Mouse (Mus musculus) liver, embryonic 13.5 days (tissue): Measurements from ENCODE around the gene Ppp1r18. TPM values are rescaled to one million over a fixed set of nuclear protein-coding genes. Genes with fewer than 3 reads are reported as not detected.

Experiments used
- ATAC-seq: fragments of 200-750 bp; cut with Nextera tagmentation; 2 replicates; pipeline ENCODE4 v1.8.0; 2017; ENCODE audit warnings: low read depth, mild to moderate bottlenecking, moderate number of reproducible peaks, moderate library complexity
- DNase-seq: peaks from one replicate; pipeline ENCODE4 v3.0.0; 2022
- H3K27ac ChIP-seq: fragments of 300-500 bp; sonication (generic); 2 replicates; pipeline ENCODE4 v1.5.1; 2015; ENCODE audit warnings: moderate library complexity, mild to moderate bottlenecking, inconsistent platforms
- H3K27me3 ChIP-seq: fragments of 300-500 bp; sonication (generic); 2 replicates; pipeline ENCODE4 v1.6.1; 2015; ENCODE audit warnings: mild to moderate bottlenecking, inconsistent platforms
- H3K36me3 ChIP-seq: fragments of 300-500 bp; sonication (generic); 2 replicates; pipeline ENCODE4 v1.6.1; 2015; ENCODE audit warnings: mild to moderate bottlenecking, inconsistent platforms
- H3K4me1 ChIP-seq: fragments of 300-500 bp; sonication (generic); replicated peaks from 2 replicates; pipeline ENCODE4 v1.6.1; 2015; ENCODE audit warnings: inconsistent platforms
- H3K4me2 ChIP-seq: fragments of 300-500 bp; sonication (generic); 2 replicates; pipeline ENCODE4 v1.6.1; 2015; ENCODE audit warnings: inconsistent platforms, mild to moderate bottlenecking, moderate library complexity
- H3K4me3 ChIP-seq: fragments of 300-500 bp; sonication (generic); replicated peaks from 2 replicates; pipeline ENCODE4 v1.5.1; 2015; ENCODE audit warnings: mild to moderate bottlenecking, inconsistent platforms
- H3K9ac ChIP-seq: fragments of 300-500 bp; sonication (generic); 2 replicates; pipeline ENCODE4 v1.6.1; 2015; ENCODE audit warnings: mild to moderate bottlenecking, inconsistent platforms
- H3K9me3 ChIP-seq: fragments of 300-500 bp; sonication (generic); replicated peaks from 2 replicates; pipeline ENCODE4 v1.6.1; 2016; ENCODE audit warnings: inconsistent platforms
- WGBS: fragments of 180-500 bp; shearing (Covaris S2); methylation state at CpG from one replicate; pipeline ENCODE4 v1.1.7; 2015; ENCODE audit not compliant: insufficient replicate concordance; 5-methylcytosine and 5-hydroxymethylcytosine counted together
- polyA plus RNA-seq: library from polyadenylated mRNA; unstranded; fragments of >200 nt; fragmentation: Nextera tagmentation; extraction: Ambion mirVana; gene quantifications from 2 replicates; pipeline ENCODE4 v1.2.1, GENCODE M21; 2015

Ppp1r18 gene
- polyA plus RNA-seq, 1 experiment from 2014 or later, result 8.0 TPM

DNA sequence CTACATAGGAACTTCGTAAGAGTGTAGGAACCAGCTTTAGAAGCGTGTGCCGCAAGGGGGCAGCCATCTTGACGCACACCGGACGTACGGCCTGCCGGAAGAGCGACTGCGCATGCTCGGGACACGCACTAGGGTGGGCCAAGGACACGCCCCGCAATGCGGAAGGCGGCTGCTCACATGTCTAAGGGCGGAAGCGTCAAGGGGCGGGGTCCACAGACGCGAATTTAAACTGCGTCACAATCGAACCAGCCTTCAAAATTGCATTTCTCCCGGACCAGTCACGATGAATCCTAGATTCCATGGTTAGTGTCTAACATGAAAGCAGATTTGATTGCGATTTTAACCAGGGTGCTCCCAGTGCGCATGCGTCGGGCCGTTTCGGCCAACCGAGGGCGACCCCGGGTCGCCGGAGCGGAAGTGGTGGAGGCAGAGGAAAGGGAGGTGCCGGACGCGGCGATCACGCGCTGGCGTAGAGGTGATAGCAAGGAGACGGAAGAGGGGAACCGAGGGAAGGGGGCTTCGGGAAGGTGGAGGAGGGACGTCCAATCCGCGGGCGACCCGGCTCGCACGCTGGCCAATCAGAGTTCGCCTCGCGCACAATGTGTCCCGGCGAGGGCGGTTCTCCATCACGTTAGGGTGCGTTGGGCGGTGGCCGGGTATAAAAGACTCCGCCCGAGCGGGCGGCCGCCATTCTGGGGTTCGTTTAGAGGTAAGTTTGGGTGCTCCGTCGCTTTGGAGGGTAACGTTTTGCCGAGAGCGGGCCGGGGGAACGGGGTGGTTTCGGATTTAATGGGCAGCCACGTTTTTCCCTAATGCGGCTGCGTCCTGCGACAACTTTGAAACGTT is 51.1 kb downstream of the Ppp1r18 start, which contains the start of the genes Mrps18b and Ppp1r10:
TSS of gene Mrps18b (minus strand) at position 93 of the 846 bp plus-strand sequence.
TSS of gene Ppp1r10 (plus strand) at position 138 of the 846 bp plus-strand sequence.
- DNase-seq, result peak; percentile 98
- peaks cover 61% of the 10 kb centered on the region for H3K4me1 ChIP-seq
- H3K36me3 ChIP-seq, result peaks cover 57% of the 10 kb centered on the region
- H3K4me2 ChIP-seq, result peak within 1 kb of the TSS; percentile 81
- no peaks in the 10 kb centered on the region for H3K27me3 ChIP-seq
- H3K9me3 ChIP-seq, result no peaks in the 10 kb centered on the region
- peak within 1 kb of the TSS; percentile 97 for H3K27ac ChIP-seq
- H3K9ac ChIP-seq, result peak within 1 kb of the TSS; percentile 98
- peak within 1 kb of the TSS; percentile 92 for H3K4me3 ChIP-seq
- under 1% methylated on average over 83 of the region's 83 CpGs for WGBS
- ATAC-seq, result peak; percentile 88

DNA sequence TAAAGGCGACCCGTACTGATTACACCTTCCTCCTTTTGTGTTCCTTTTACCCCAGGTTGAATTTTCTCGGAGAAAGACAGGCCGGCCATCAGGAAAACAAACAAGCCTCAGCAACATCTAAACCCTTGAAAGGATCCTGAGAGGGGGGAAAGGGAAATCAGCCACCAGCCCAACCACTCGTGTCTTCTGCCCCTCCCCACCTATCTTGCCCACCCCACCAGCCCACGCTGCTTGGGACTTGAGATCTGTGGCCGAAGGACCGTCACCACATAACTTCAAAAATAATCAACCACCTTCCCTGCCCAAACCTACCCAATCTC is 51.7 kb downstream of the Ppp1r18 start:
- Histone ChIP-seq H3K4me3 (peak overlapping the region; percentile 92), H3K9ac (peak overlapping the region; percentile 98), H3K4me1 (peaks cover 65% of the 10 kb centered on the region), H3K27ac (peak overlapping the region; percentile 97), H3K9me3 (no peaks in the 10 kb centered on the region), H3K27me3 (no peaks in the 10 kb centered on the region), H3K36me3 (peaks cover 54% of the 10 kb centered on the region), H3K4me2 (peak overlapping the region; percentile 81)
- ATAC-seq (no peak), DNase-seq (no peak)
- 0% methylated on average over 8 of the region's 8 CpGs for WGBS

DNA sequence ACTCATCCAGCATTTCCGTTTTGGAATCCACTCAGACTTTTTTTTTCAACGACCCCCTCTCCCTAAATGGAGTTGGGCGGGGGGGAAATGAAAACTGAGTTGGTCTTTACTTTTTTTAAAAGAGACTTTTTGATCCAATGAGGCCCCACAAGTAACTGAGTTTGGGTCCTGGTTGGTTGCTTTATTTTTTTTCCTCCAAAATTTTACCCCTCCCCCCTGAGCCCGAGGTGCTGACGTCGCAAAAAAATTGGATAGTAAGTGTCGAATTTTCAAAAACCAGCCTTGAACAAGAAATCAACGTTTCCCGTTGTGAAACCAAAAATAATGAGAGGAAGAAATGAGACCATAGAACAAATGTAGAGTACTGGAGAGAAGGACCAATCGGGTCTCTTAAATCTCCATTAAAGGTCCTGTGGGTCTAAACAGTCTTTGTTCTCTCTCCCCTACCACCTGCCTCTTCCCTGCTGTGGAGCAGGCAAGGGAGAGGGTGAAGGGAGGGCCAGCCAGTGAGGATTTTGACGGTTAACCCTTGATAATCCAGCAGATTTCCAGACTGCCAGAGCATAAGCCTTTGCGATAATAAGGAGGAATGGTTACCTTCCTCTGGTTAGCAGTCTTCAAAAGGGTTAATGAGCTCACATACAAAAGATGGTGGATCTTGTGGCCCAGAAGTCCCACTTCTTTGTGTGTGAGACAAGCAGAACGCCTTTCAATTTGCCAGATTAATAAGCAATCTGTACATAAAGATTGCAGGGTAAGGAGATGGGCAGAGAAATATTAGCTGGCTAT is 52.3 kb downstream of the Ppp1r18 start:
- peak overlapping the region; percentile 97 for H3K27ac ChIP-seq
- peaks cover 65% of the 10 kb centered on the region for H3K4me1 ChIP-seq
- ATAC-seq (no peak), DNase-seq (peak; percentile 43)
- peak overlapping the region; percentile 92 for H3K4me3 ChIP-seq
- H3K9me3 ChIP-seq, result no peaks in the 10 kb centered on the region
- H3K27me3 ChIP-seq, result no peaks in the 10 kb centered on the region
- peak overlapping the region; percentile 81 for H3K4me2 ChIP-seq
- under 1% methylated on average over 13 of the region's 13 CpGs for WGBS
- H3K9ac ChIP-seq, result peak overlapping the region; percentile 98
- peaks cover 53% of the 10 kb centered on the region for H3K36me3 ChIP-seq

DNA sequence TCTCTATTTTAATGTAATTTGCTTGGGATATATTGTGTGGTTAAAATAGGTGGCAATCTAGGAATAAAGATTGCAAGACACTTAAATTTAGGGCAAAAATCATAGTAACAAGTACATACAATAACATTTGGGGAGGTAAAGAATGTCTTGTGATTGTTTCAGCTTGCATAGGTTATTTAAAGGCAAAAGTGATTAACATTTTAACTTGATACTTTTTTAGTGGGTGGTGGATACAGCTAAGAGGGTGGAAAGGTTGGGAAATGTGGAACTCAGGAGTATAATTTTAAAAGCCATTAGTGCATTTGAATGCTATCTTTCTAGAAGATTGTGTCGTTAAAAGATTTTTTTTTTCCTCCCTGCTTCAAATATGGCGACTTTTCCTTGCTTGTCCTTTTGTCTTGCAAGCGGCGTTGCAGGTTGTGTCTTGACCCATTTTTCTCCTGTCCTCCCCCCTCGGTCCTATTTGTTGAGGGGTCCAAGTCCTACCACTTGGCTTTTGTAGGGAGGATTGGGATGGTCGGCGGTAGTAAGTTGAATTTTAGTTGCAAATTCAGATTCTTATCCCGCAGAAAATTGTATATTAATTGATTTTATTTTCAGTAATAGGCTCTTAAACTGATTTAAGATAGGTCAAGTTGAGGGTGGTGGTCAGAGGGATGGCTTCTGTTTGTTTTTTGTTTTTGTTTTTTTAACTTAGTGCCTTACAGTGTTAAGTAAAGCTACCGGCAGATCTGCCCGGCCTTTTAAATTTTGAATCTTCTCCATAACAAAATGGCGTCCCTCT is 53.1 kb downstream of the Ppp1r18 start:
- no peak for ATAC-seq

DNA sequence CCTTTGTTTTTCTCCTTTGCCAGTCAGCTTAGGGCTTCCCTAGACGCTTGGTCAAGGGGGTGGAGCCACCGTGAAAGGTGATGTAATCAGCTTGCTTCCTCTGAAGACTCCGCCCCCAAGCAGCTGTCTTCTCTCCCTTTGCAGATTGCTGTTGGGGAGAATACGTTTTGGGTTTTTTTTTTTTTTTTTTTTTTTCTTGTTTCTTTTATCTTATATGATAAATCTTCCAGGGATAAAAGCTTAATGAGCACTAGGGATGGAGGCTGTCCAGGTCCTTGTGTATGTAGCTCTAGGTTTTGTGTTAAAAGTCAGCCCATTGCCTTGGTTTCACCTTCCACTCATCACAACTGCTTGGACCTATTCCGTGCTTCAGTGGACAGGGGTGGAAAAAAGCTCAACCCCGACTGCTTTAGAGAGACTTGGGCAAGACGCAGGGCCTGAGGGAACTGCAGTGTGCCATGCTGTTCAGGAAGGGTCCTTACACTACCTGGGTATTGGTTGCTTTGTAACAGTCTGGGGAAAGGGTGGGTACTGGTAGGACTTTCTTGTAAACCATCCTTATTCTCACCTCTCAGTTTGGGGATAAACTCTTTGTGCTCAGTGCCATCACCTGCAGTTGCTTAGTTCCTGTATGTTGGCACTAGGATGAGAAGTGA is 53.8 kb downstream of the Ppp1r18 start:
- peak overlapping the region; percentile 92 for H3K4me3 ChIP-seq
- H3K27me3 ChIP-seq, result no peaks in the 10 kb centered on the region
- 6% methylated on average over 7 of the region's 7 CpGs for WGBS
- peaks cover 53% of the 10 kb centered on the region for H3K36me3 ChIP-seq
- H3K9ac ChIP-seq, result peak overlapping the region; percentile 98
- H3K9me3 ChIP-seq, result no peaks in the 10 kb centered on the region
- ATAC-seq, result peak; percentile 23
- DNase-seq, result peak; percentile 95
- H3K4me2 ChIP-seq, result peak overlapping the region; percentile 81
- peaks cover 67% of the 10 kb centered on the region for H3K4me1 ChIP-seq
- peak overlapping the region; percentile 97 for H3K27ac ChIP-seq

More for the DNA sequence above, 53.1 kb downstream of the Ppp1r18 start:
- peaks cover 64% of the 10 kb centered on the region for H3K4me1 ChIP-seq
- peak; percentile 38 for DNase-seq
- H3K27ac ChIP-seq, result peak overlapping the region; percentile 97
- H3K9ac ChIP-seq, result peak overlapping the region; percentile 98
- H3K36me3 ChIP-seq, result peaks cover 53% of the 10 kb centered on the region
- WGBS, result under 1% methylated on average over 11 of the region's 11 CpGs
- peak overlapping the region; percentile 81 for H3K4me2 ChIP-seq
- H3K9me3 ChIP-seq, result no peaks in the 10 kb centered on the region
- H3K27me3 ChIP-seq, result no peaks in the 10 kb centered on the region
- H3K4me3 ChIP-seq, result peak overlapping the region; percentile 92

DNA sequence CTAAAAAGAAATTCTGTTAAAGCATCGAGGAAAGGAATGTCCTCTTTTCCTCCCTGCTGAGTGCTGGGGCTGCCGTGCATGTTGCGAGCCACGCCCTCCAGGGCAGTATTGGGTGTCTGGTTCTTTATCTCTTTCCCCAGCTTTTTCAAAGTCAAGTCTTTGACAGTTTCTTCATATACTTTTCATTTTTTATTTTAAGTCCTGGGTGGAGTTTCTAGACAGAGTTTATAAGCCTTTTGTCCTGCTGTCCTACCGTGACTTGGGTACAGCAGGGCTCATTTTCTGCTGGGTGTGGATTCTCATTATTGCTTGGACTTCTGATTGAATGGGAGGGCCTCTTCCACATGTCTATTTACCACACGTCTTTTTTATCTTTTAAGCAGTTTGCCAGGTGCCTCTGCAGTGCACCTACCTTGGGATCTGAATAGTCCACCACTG is 54.5 kb downstream of the Ppp1r18 start:
- H3K27me3 ChIP-seq, result no peaks in the 10 kb centered on the region
- peak overlapping the region; percentile 81 for H3K4me2 ChIP-seq
- H3K4me3 ChIP-seq, result peak overlapping the region; percentile 92
- ATAC-seq (no peak; the same call in 1 of the 2 replicates), DNase-seq (peak; percentile 70)
- H3K27ac ChIP-seq, result peak overlapping the region; percentile 97
- peaks cover 67% of the 10 kb centered on the region for H3K4me1 ChIP-seq
- WGBS, result 8% methylated on average over 6 of the region's 6 CpGs
- peaks cover 56% of the 10 kb centered on the region for H3K36me3 ChIP-seq
- H3K9ac ChIP-seq, result peak overlapping the region; percentile 83
- no peaks in the 10 kb centered on the region for H3K9me3 ChIP-seq

DNA sequence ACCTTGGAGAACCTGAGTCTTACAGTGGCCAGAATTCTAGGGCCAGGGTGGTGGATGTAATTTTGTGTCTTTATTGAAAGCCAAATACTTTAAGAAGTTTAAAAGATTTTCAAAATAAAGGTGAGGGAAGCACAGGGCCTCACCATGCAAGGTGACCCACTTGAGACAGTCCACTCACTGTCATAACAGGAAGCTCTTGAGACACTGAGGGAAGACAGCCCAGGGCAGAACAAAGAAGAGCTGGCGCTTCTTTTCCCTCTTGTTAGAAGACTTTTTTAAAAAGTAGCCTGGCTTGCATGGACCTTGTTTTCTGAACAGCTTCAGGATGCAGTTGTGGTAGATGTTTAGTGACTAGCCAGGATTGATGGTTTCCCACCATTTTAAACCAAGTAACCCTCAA is 55.0 kb downstream of the Ppp1r18 start:
- Histone ChIP-seq H3K9ac (peak overlapping the region; percentile 83), H3K36me3 (peaks cover 61% of the 10 kb centered on the region), H3K4me3 (peak overlapping the region; percentile 92), H3K27me3 (no peaks in the 10 kb centered on the region), H3K4me1 (peaks cover 67% of the 10 kb centered on the region), H3K4me2 (peak overlapping the region; percentile 81), H3K9me3 (no peaks in the 10 kb centered on the region), H3K27ac (peak overlapping the region; percentile 97)
- 71% methylated on average over 1 of the region's 1 CpGs for WGBS
- ATAC-seq (no peak), DNase-seq (no peak)

DNA sequence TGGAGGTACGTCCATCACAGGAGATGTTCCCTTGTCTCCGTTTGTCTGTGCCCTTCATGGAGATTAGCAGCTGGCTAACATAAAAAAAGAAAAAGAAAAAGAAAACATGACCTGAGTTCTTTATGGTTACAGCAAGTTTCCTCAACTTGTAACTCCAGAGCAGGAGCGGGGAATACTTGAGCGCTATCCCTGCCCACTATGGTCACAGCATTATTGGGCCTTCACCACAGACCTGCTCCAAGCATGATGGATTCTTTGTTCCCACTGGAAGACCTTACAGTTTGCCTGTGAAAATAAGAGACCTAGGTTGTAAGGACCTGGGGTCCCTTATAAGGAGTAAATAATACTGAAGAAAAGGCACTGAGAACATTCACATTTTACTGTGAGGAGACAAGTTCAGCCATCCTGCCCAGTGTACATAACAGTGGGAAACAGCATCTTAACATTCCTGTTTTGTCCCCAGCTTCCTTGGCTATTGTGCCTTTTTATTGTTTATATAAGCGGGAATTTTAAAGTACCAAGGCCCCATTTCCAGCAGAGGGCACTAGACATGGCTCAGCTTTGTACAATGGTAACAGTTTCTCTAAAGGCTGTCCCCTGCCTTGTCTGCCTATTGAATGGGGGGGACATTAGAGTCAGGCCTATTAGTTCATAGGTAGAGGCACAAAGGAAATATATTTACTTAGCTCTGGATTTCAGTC is 55.6 kb downstream of the Ppp1r18 start:
- H3K9me3 ChIP-seq, result no peaks in the 10 kb centered on the region
- no peak for ATAC-seq
- peaks cover 68% of the 10 kb centered on the region for H3K36me3 ChIP-seq
- H3K4me1 ChIP-seq, result peaks cover 68% of the 10 kb centered on the region
- 78% methylated on average over 5 of the region's 5 CpGs for WGBS
- H3K9ac ChIP-seq, result peak overlapping the region; percentile 83
- H3K4me2 ChIP-seq, result peak overlapping the region; percentile 81
- peak overlapping the region; percentile 97 for H3K27ac ChIP-seq
- no peak for DNase-seq
- H3K4me3 ChIP-seq, result 0 out of 2 replicates have a peak overlapping the region, but pooled peaks have one; percentile 92
- H3K27me3 ChIP-seq, result no peaks in the 10 kb centered on the region

DNA sequence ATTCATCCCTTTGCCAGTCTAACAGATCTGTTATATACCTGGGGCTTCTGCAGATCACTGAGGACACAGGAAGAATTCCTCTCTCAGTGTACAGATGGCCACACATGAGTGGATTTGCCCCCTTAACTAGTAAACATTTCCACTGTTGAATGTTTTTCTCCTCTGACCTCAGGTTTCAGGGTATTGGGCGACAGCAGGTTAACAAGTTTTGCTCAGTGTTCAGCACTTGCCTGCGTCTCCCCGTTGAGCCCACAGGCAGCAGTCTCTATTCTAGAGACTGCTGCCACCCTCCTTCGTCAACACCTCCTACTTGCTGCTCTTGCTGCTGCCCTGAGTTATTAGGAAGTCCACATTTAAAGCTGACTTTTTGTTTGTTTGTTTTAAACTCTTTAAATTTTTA is 56.3 kb downstream of the Ppp1r18 start:
- H3K9me3 ChIP-seq, result no peaks in the 10 kb centered on the region
- WGBS, result 81% methylated on average over 4 of the region's 4 CpGs
- H3K4me1 ChIP-seq, result peaks cover 75% of the 10 kb centered on the region
- ATAC-seq (no peak), DNase-seq (no peak)
- H3K27ac ChIP-seq, result peak overlapping the region; percentile 97; the same call in 1 of the 2 replicates
- H3K36me3 ChIP-seq, result peaks cover 75% of the 10 kb centered on the region
- H3K9ac ChIP-seq, result 0 out of 2 replicates have a peak overlapping the region, but pooled peaks have one; percentile 12
- no peak overlapping the region for H3K4me2 ChIP-seq
- no peaks in the 10 kb centered on the region for H3K27me3 ChIP-seq
- no peak overlapping the region for H3K4me3 ChIP-seq

DNA sequence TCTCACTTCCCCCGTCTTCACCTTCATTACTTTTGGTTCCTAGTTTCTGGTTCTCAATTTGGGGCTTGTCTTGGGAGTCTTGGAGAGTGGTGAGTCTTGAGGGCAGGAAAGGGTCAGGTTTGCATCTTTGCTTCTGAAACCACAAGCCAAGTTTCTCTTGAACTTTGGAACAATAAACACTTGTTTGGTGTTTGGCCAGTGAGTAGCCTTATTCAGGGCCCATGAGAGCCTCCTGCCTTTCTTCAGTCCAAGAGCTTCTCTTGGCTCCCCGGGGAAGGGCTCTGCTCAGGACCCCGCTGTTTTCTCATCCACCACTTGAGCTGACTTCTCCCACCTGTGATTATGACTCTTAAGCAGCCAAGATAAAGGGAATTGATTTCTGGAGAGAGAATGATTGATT is 57.2 kb downstream of the Ppp1r18 start:
- no peak overlapping the region for H3K4me2 ChIP-seq
- no peak overlapping the region for H3K4me3 ChIP-seq
- peaks cover 76% of the 10 kb centered on the region for H3K36me3 ChIP-seq
- ATAC-seq (no peak), DNase-seq (no peak)
- H3K27me3 ChIP-seq, result no peaks in the 10 kb centered on the region
- H3K27ac ChIP-seq, result peak overlapping the region; percentile 37; the same call in 1 of the 2 replicates
- no peak overlapping the region for H3K9ac ChIP-seq
- 88% methylated on average over 3 of the region's 3 CpGs for WGBS
- no peaks in the 10 kb centered on the region for H3K9me3 ChIP-seq
- peaks cover 84% of the 10 kb centered on the region for H3K4me1 ChIP-seq
